Mouse (Mus musculus) kidney, adult 2 months (tissue): ENCODE measurements around the gene Pdgfra.

Source experiments
- CTCF ChIP-seq: fragments of 200-500 bp; conservative IDR thresholded peaks from 2 replicates; pipeline ENCODE4 v1.5.1; 2011; ENCODE audit warnings: low read depth, mild to moderate bottlenecking, control low read depth, low read length, moderate library complexity, mixed read lengths; ENCODE audit not compliant: insufficient read depth, insufficient read length
- POLR2A ChIP-seq: fragments of 200-500 bp; IDR thresholded peaks from one replicate; pipeline ENCODE4 v1.6.1; 2011; ENCODE audit warnings: low read depth, low read length, control low read depth

GRCm38 (mm10) chr5:75146469-75146868 lies 5.6 kb upstream of the Pdgfra start:
- TF ChIP-seq CTCF = no peak
- TF ChIP-seq POLR2A = no peak
